Mouse (Mus musculus): ENCODE measurements around the gene Anxa6.

The Anxa6 gene

GRCm38 (mm10) chr11:55041348-55041747, 8.1 kb upstream of the Anxa6 start:
- H3K9me3 ChIP-seq (ENCODE audit: low read length) = no peaks in the 10 kb centered on the region
- H3K27me3 ChIP-seq (ENCODE audit: insufficient read depth, low read length) = no peaks in the 10 kb centered on the region
- no peaks in the 10 kb centered on the region for H3K36me3 ChIP-seq (ENCODE audit: insufficient read depth, low read length)
- no peak for TF ChIP-seq NANOG (IDR thresholded peaks at IDR 0.05; ENCODE audit: borderline replicate concordance, low read length)
- no peak for TF ChIP-seq POU5F1 (IDR thresholded peaks at IDR 0.05; ENCODE audit: borderline replicate concordance, low read length)
- peak; percentile 88 for TF ChIP-seq CTCF (conservative IDR thresholded peaks at IDR 0.05; ENCODE audit: low read length)
- H3K4me1 ChIP-seq (replicated peaks; ENCODE audit: low read depth, low read length) = peaks cover 6% of the 10 kb centered on the region
- H3K4me3 ChIP-seq (replicated peaks; ENCODE audit: low read length) = no peak overlapping the region

GRCm38 (mm10) chr11:55039591-55039990, 6.3 kb upstream of the Anxa6 start:
- Histone ChIP-seq H3K4me1 (replicated peaks; ENCODE audit: low read depth, low read length) (peaks cover 18% of the 10 kb centered on the region), H3K9me3 (ENCODE audit: low read length) (no peaks in the 10 kb centered on the region), H3K27me3 (ENCODE audit: insufficient read depth, low read length) (no peaks in the 10 kb centered on the region), H3K4me3 (replicated peaks; ENCODE audit: low read length) (no peak overlapping the region), H3K36me3 (ENCODE audit: insufficient read depth, low read length) (no peaks in the 10 kb centered on the region)
- TF ChIP-seq NANOG (IDR thresholded peaks at IDR 0.05; ENCODE audit: borderline replicate concordance, low read length) (no peak), CTCF (conservative IDR thresholded peaks at IDR 0.05; ENCODE audit: low read length) (peak; percentile 72), POU5F1 (IDR thresholded peaks at IDR 0.05; ENCODE audit: borderline replicate concordance, low read length) (no peak)

GRCm38 (mm10) chr11:55036601-55037000, 3.4 kb upstream of the Anxa6 start:
- peaks cover 41% of the 10 kb centered on the region for H3K4me1 ChIP-seq (replicated peaks; ENCODE audit: low read depth, low read length)

GRCm38 (mm10) chr11:55032286-55032685, 959 bp downstream of the Anxa6 start:
- no peaks in the 10 kb centered on the region for H3K9me3 ChIP-seq (ENCODE audit: low read length)
- TF ChIP-seq CTCF (conservative IDR thresholded peaks at IDR 0.05; ENCODE audit: low read length) (no peak), POU5F1 (IDR thresholded peaks at IDR 0.05; ENCODE audit: borderline replicate concordance, low read length) (no peak), NANOG (IDR thresholded peaks at IDR 0.05; ENCODE audit: borderline replicate concordance, low read length) (no peak)
- H3K4me1 ChIP-seq (replicated peaks; ENCODE audit: low read depth, low read length) = peaks cover 78% of the 10 kb centered on the region
- H3K36me3 ChIP-seq (ENCODE audit: insufficient read depth, low read length) = peaks cover 5% of the 10 kb centered on the region; the same call in 1 of the 2 replicates
- H3K27me3 ChIP-seq (ENCODE audit: insufficient read depth, low read length) = no peaks in the 10 kb centered on the region
- peak overlapping the region; percentile 88 for H3K4me3 ChIP-seq (replicated peaks; ENCODE audit: low read length)

More at GRCm38 (mm10) chr11:55036601-55037000, 3.4 kb upstream of the Anxa6 start:
- H3K4me3 ChIP-seq (replicated peaks; ENCODE audit: low read length) = no peak overlapping the region
- no peaks in the 10 kb centered on the region for H3K9me3 ChIP-seq (ENCODE audit: low read length)
- no peak for TF ChIP-seq NANOG (IDR thresholded peaks at IDR 0.05; ENCODE audit: borderline replicate concordance, low read length)
- no peak for TF ChIP-seq CTCF (conservative IDR thresholded peaks at IDR 0.05; ENCODE audit: low read length)
- TF ChIP-seq POU5F1 (IDR thresholded peaks at IDR 0.05; ENCODE audit: borderline replicate concordance, low read length) = no peak
- H3K36me3 ChIP-seq (ENCODE audit: insufficient read depth, low read length) = no peaks in the 10 kb centered on the region
- H3K27me3 ChIP-seq (ENCODE audit: insufficient read depth, low read length) = no peaks in the 10 kb centered on the region

- TF ChIP-seq CTCF (conservative IDR thresholded peaks at IDR 0.05; ENCODE audit: low read length) (no peak), NANOG (IDR thresholded peaks at IDR 0.05; ENCODE audit: borderline replicate concordance, low read length) (no peak), POU5F1 (IDR thresholded peaks at IDR 0.05; ENCODE audit: borderline replicate concordance, low read length) (no peak)
- H3K27me3 ChIP-seq (ENCODE audit: insufficient read depth, low read length) = no peaks in the 10 kb centered on the region
- no peaks in the 10 kb centered on the region for H3K9me3 ChIP-seq (ENCODE audit: low read length)
- H3K36me3 ChIP-seq (ENCODE audit: insufficient read depth, low read length) = peaks cover 5% of the 10 kb centered on the region; the same call in 1 of the 2 replicates
- peaks cover 79% of the 10 kb centered on the region for H3K4me1 ChIP-seq (replicated peaks; ENCODE audit: low read depth, low read length)
- H3K4me3 ChIP-seq (replicated peaks; ENCODE audit: low read length) = peak overlapping the region; percentile 88
Observed at GRCm38 (mm10) chr11:55031991-55032280, 1.3 kb downstream of the Anxa6 start.

GRCm38 (mm10) chr11:55031211-55031990, 1.8 kb downstream of the Anxa6 start:
- Histone ChIP-seq H3K4me1 (replicated peaks; ENCODE audit: low read depth, low read length) (peaks cover 81% of the 10 kb centered on the region), H3K27me3 (ENCODE audit: insufficient read depth, low read length) (no peaks in the 10 kb centered on the region), H3K9me3 (ENCODE audit: low read length) (no peaks in the 10 kb centered on the region), H3K36me3 (ENCODE audit: insufficient read depth, low read length) (peaks cover 8% of the 10 kb centered on the region), H3K4me3 (replicated peaks; ENCODE audit: low read length) (peak overlapping the region; percentile 88)
- TF ChIP-seq CTCF (conservative IDR thresholded peaks at IDR 0.05; ENCODE audit: low read length) = no peak
- TF ChIP-seq POU5F1 (IDR thresholded peaks at IDR 0.05; ENCODE audit: borderline replicate concordance, low read length) = no peak
- TF ChIP-seq NANOG (IDR thresholded peaks at IDR 0.05; ENCODE audit: borderline replicate concordance, low read length) = no peak

GRCm38 (mm10) chr11:55028509-55028908, 4.7 kb downstream of the Anxa6 start:
- Histone ChIP-seq H3K9me3 (ENCODE audit: low read length) (no peaks in the 10 kb centered on the region), H3K4me3 (replicated peaks; ENCODE audit: low read length) (no peak overlapping the region), H3K27me3 (ENCODE audit: insufficient read depth, low read length) (no peaks in the 10 kb centered on the region), H3K36me3 (ENCODE audit: insufficient read depth, low read length) (peaks cover 21% of the 10 kb centered on the region), H3K4me1 (replicated peaks; ENCODE audit: low read depth, low read length) (peaks cover 88% of the 10 kb centered on the region)
- TF ChIP-seq CTCF (conservative IDR thresholded peaks at IDR 0.05; ENCODE audit: low read length) (no peak), POU5F1 (IDR thresholded peaks at IDR 0.05; ENCODE audit: borderline replicate concordance, low read length) (no peak), NANOG (IDR thresholded peaks at IDR 0.05; ENCODE audit: borderline replicate concordance, low read length) (no peak)

GRCm38 (mm10) chr11:55027204-55027855, 5.9 kb downstream of the Anxa6 start:
- Histone ChIP-seq H3K36me3 (ENCODE audit: insufficient read depth, low read length) (peaks cover 21% of the 10 kb centered on the region), H3K4me1 (replicated peaks; ENCODE audit: low read depth, low read length) (peaks cover 94% of the 10 kb centered on the region), H3K9me3 (ENCODE audit: low read length) (no peaks in the 10 kb centered on the region), H3K4me3 (replicated peaks; ENCODE audit: low read length) (no peak overlapping the region), H3K27me3 (ENCODE audit: insufficient read depth, low read length) (no peaks in the 10 kb centered on the region)
- TF ChIP-seq CTCF (conservative IDR thresholded peaks at IDR 0.05; ENCODE audit: low read length) = no peak
- no peak for TF ChIP-seq NANOG (IDR thresholded peaks at IDR 0.05; ENCODE audit: borderline replicate concordance, low read length)
- no peak for TF ChIP-seq POU5F1 (IDR thresholded peaks at IDR 0.05; ENCODE audit: borderline replicate concordance, low read length)
